Mouse (Mus musculus) layer of hippocampus, postnatal 36 days (tissue): ENCODE results near the gene Gm3543. TPM values are rescaled to one million over a fixed set of nuclear protein-coding genes. Genes with fewer than 3 reads are reported as not detected.
"Not testable (repeated sequence)": the region's sequence is repeated elsewhere in the genome, so short reads cannot be mapped to it uniquely, and the experiment has no call there.

Experiments
- DNase-seq, 2 experiments: peaks; one replicate each; pipeline ENCODE4 v3.0.0; 2022
- total RNA-seq, 2 experiments: library from RNA; stranded (reverse); gene quantifications; 2 replicates each; pipeline ENCODE4 v1.2.3; 2021

Gm3543 gene
- total RNA-seq = 1 to 10 TPM in 1 of 2 experiments, under 1 TPM in 1; 0.87 to 1.2 TPM

- not testable (repeated sequence) for DNase-seq
These were observed at the start of gene Gm3543 for GRCm38 (mm10) chr14:41983225-41983624. Gm3543 (minus strand) TSS chr14:41983325.

DNA sequence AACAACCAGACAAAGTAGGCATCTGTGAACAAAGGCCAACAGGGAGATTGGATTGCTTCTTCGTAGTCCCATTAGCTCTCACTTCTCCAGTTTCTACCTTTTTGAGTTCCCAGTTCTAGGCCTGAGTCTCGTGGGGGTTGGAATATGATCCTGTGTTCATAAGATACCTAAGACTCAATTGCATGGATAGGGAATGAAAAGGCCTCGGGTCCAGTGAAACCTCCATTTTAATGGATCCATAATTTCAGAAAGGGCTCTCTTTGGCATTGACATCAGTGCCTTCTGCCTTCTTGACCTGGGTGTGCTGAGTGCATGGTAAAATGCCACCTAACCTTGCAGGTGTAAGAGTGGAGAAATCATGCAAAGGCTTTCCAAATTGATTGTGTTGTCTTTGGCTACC lies 14.5 kb downstream of the Gm3543 start:
- not testable (repeated sequence) for DNase-seq

DNA sequence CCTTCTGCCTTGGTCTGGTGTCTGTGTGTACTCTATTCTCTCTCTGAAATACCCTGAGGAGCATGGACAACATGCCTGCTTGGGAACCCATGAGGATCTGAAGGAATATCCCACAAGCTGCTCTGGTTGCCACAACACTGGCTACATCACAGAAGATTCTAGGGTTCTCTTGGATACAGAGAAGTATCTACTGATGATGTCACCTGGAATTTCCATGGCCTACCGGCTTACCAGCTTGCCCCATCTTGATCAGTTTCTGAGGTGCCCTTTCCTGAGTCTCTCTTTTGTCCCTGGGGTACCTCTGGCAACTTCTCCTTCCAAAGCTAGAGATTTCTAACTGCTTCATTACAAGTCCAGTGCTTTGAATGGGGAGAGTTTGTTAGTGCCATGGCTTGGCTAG lies 15.3 kb downstream of the Gm3543 start, which contains the start of gene Gm6401:
Gm6401 (minus strand) TSS at position 101 of the 400 bp plus-strand sequence.
- not testable (repeated sequence) for DNase-seq

- not testable (repeated sequence) for DNase-seq
These were observed 19.0 kb downstream of the Gm3543 start for GRCm38 (mm10) chr14:41964095-41964494.

- not testable (repeated sequence) for DNase-seq
These were observed 39.4 kb downstream of the Gm3543 start, which contains the start of gene 1700024B05Rik for GRCm38 (mm10) chr14:41943695-41944094. 1700024B05Rik (plus strand) TSS chr14:41943995.

Other genes with a start within 250 kb of the Gm3543 start
- gene Gm7929, start 232.7 kb downstream of the Gm3543 start, total RNA-seq = not detected
- not detected for gene Gm47189, start 210.9 kb downstream of the Gm3543 start, total RNA-seq
- not detected for gene Gm7980, start 76.0 kb downstream of the Gm3543 start, total RNA-seq
- gene 1700049E17Rik1, start 58.4 kb downstream of the Gm3543 start, total RNA-seq = not detected
- not detected for gene 1700024B05Rik, start 39.3 kb downstream of the Gm3543 start, total RNA-seq
- gene Gm6401, start 15.4 kb downstream of the Gm3543 start, total RNA-seq = not detected
- not detected for gene Gm7951, start 134.0 kb upstream of the Gm3543 start, total RNA-seq
- not detected for gene Gm17027, start 179.3 kb upstream of the Gm3543 start, total RNA-seq
- 1 to 10 TPM; 1.4 TPM for gene Gm3573, start 207.5 kb upstream of the Gm3543 start, total RNA-seq